Mouse (Mus musculus) forebrain, embryonic 11.5 days (tissue): ENCODE data around the gene Pi4k2b. TPM values are rescaled to one million over a fixed set of nuclear protein-coding genes. Genes with fewer than 3 reads are reported as not detected.

Experiments
- ATAC-seq: fragments of 200-750 bp; cut with Nextera tagmentation; replicated peaks from 2 replicates; pipeline ENCODE4 v1.8.0; 2017; ENCODE audit warnings: moderate TSS enrichment; ENCODE audit not compliant: low FRiP score
- DNase-seq: peaks from one replicate; pipeline ENCODE4 v3.0.0-alpha.2; 2017; ENCODE audit warnings: low spot score
- H3K27ac ChIP-seq: fragments of 300-500 bp; sonication (generic); 2 replicates; pipeline ENCODE4 v1.5.1; 2014; ENCODE audit warnings: low read depth, low read length
- H3K27me3 ChIP-seq: fragments of 300-500 bp; sonication (generic); 2 replicates; pipeline ENCODE4 v1.6.1; 2014; ENCODE audit warnings: mild to moderate bottlenecking, low read length, mixed read lengths; ENCODE audit not compliant: control insufficient read depth, insufficient read depth
- H3K36me3 ChIP-seq: fragments of 300-500 bp; sonication (generic); 2 replicates; pipeline ENCODE4 v1.6.1; 2014; ENCODE audit warnings: mild to moderate bottlenecking, low read length, moderate library complexity, mixed read lengths; ENCODE audit not compliant: control insufficient read depth, insufficient read depth
- H3K4me1 ChIP-seq: fragments of 300-500 bp; sonication (generic); replicated peaks from 2 replicates; pipeline ENCODE4 v1.6.1; 2014; ENCODE audit warnings: low read length, mixed read lengths; ENCODE audit not compliant: control insufficient read depth, insufficient read depth
- H3K4me2 ChIP-seq: fragments of 300-500 bp; sonication (generic); 2 replicates; pipeline ENCODE4 v1.6.1; 2014; ENCODE audit warnings: low read depth, mild to moderate bottlenecking, low read length, moderate library complexity, mixed read lengths; ENCODE audit not compliant: severe bottlenecking
- H3K4me3 ChIP-seq: fragments of 300-500 bp; sonication (generic); 2 replicates; pipeline ENCODE4 v1.5.1; 2014; ENCODE audit warnings: low read depth, low read length
- H3K9ac ChIP-seq: fragments of 300-500 bp; sonication (generic); 2 replicates; pipeline ENCODE4 v1.6.1; 2014; ENCODE audit warnings: low read length
- H3K9me3 ChIP-seq: fragments of 300-500 bp; sonication (generic); 2 replicates; pipeline ENCODE4 v1.6.1; 2016; ENCODE audit warnings: low read length, mixed read lengths; ENCODE audit not compliant: control insufficient read depth
- WGBS: fragments of 180-500 bp; shearing (Covaris S2); extraction: QIAGEN DNeasy Blood & Tissue Kit; methylation state at CpG from one replicate; pipeline ENCODE4 v1.1.7; 2014; 5-methylcytosine and 5-hydroxymethylcytosine counted together
- polyA plus RNA-seq: library from polyadenylated mRNA; unstranded; fragments of >200 nt; fragmentation: Nextera tagmentation; extraction: Ambion mirVana; gene quantifications from 2 replicates; pipeline ENCODE4 v1.2.1, GENCODE M21; 2014

Gene Pi4k2b
- polyA plus RNA-seq, 1 experiment from 2014 or later = 18.9 TPM

DNA sequence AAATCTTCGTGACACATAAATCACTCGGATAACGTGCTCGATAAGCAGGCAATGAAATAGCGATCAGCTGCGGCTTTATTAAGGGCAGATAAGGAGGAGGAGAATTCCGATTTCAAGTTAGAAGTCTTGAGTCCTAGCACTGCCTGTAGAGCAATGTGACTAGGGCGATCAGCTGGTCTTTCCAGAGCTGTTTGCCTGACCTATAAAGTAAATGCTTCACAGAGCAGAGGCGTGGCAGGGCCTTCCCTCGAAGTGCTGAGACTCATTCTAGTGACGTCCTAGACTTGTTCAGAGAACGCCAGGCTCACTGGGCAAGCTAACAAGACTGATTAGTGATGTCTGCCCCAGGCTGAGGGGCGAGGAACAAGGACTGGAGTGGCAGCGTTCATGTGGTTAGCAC is 69.7 kb downstream of the Pi4k2b start:
- no peaks in the 10 kb centered on the region; the same call in 1 of the 2 replicates for H3K36me3 ChIP-seq
- DNase-seq (no peak), ATAC-seq (no peak)
- no peak overlapping the region for H3K4me3 ChIP-seq
- H3K27me3 ChIP-seq = no peaks in the 10 kb centered on the region
- H3K9ac ChIP-seq = no peak overlapping the region
- WGBS = 95% methylated on average over 14 of the region's 14 CpGs
- no peak overlapping the region for H3K4me2 ChIP-seq
- no peaks in the 10 kb centered on the region for H3K4me1 ChIP-seq
- H3K9me3 ChIP-seq = no peaks in the 10 kb centered on the region
- H3K27ac ChIP-seq = no peak overlapping the region

DNA sequence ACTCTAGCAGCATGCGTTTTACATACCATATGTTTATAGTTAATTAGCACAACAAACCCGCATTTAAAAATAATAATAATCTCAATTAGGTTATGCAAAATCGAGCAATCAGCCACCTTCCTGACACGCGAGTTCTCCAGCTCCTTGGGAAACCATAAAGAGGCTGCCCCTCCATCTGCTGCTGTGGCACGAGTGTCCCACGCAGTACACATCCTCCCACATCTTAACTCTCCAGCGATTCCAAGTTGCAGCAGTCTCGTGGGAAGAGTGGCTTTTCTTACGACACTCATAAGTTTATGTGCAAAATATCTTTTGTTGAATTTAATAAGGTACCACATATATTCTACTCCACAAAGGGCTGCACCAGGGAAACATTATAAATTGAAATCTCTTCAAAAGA is 71.1 kb downstream of the Pi4k2b start:
- ATAC-seq (no peak), DNase-seq (no peak)
- no peak overlapping the region for H3K27ac ChIP-seq
- no peaks in the 10 kb centered on the region for H3K9me3 ChIP-seq
- no peaks in the 10 kb centered on the region for H3K27me3 ChIP-seq
- 89% methylated on average over 10 of the region's 10 CpGs for WGBS
- H3K36me3 ChIP-seq = no peaks in the 10 kb centered on the region; the same call in 1 of the 2 replicates
- H3K4me2 ChIP-seq = no peak overlapping the region
- H3K9ac ChIP-seq = no peak overlapping the region
- no peak overlapping the region for H3K4me3 ChIP-seq
- no peaks in the 10 kb centered on the region for H3K4me1 ChIP-seq

DNA sequence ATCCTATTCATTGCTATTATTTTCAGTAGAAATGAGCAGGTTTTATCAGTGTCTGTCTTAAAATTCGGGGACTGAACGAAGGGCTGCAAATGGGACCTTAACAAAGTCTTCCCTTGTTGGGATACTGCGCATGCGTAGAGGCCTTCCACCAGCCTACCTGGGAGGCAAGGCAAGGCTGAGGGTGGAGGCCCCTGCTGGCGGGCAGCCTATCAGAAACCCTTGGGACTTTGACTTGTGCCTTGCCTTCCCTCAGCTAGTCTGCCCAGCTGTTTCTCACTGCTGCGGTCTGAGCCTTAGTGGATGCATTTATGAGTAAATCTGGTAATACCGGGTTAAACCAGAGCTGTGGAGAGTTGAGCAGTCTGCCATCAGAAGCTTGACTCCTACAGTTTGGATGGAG is 71.9 kb downstream of the Pi4k2b start:
- no peak overlapping the region for H3K27ac ChIP-seq
- no peak overlapping the region for H3K4me3 ChIP-seq
- no peaks in the 10 kb centered on the region for H3K4me1 ChIP-seq
- H3K9me3 ChIP-seq = no peaks in the 10 kb centered on the region
- H3K36me3 ChIP-seq = no peaks in the 10 kb centered on the region
- 91% methylated on average over 7 of the region's 7 CpGs for WGBS
- H3K27me3 ChIP-seq = no peaks in the 10 kb centered on the region
- ATAC-seq (no peak), DNase-seq (no peak)
- no peak overlapping the region for H3K9ac ChIP-seq
- no peak overlapping the region for H3K4me2 ChIP-seq

DNA sequence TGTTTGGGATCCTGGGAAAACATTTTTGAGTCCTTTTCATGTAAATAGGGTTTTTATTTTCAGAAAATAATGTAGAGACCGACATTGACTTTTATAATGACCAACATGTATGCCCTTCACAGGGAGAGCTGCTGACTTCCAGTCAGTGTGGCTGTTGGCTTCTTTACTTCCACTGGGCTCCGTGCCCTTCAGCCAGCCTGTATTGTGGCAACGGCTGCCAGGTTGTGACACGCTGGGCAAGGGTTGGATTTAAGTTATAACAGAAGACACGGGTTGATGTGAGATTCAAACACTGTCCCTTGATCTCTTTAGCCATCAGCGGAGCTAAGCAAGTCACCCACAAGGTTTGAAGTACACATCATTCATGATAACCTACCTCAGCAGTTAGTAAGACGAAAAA is 77.3 kb downstream of the Pi4k2b start:
- no peaks in the 10 kb centered on the region for H3K9me3 ChIP-seq
- no peak overlapping the region for H3K9ac ChIP-seq
- no peaks in the 10 kb centered on the region; the same call in 1 of the 2 replicates for H3K36me3 ChIP-seq
- ATAC-seq = no peak
- 89% methylated on average over 7 of the region's 7 CpGs for WGBS
- no peak overlapping the region for H3K4me3 ChIP-seq
- H3K4me2 ChIP-seq = no peak overlapping the region
- H3K27me3 ChIP-seq = no peaks in the 10 kb centered on the region
- DNase-seq = no peak
- no peaks in the 10 kb centered on the region for H3K4me1 ChIP-seq
- no peak overlapping the region for H3K27ac ChIP-seq

Other genes with a start within 250 kb of the Pi4k2b start
- 0.80 and 0.88 TPM in 2 replicates for gene Lgi2, start 175.1 kb upstream of the Pi4k2b start, polyA plus RNA-seq
- 9.0 and 9.5 TPM in 2 replicates for gene Sepsecs, start 71.9 kb upstream of the Pi4k2b start, polyA plus RNA-seq
- gene Zcchc4, start 33.8 kb downstream of the Pi4k2b start, polyA plus RNA-seq = 20.7 and 24.8 TPM in 2 replicates
- gene Anapc4, start 92.4 kb downstream of the Pi4k2b start, polyA plus RNA-seq = 119 and 124 TPM in 2 replicates